Mouse (Mus musculus): ENCODE data around the gene Morc2a. TPM values are rescaled to one million over a fixed set of nuclear protein-coding genes. Genes with fewer than 3 reads are reported as not detected.

Morc2a gene
- polyA plus RNA-seq, 1 experiment from 2014 or later = 38.7 TPM

DNA sequence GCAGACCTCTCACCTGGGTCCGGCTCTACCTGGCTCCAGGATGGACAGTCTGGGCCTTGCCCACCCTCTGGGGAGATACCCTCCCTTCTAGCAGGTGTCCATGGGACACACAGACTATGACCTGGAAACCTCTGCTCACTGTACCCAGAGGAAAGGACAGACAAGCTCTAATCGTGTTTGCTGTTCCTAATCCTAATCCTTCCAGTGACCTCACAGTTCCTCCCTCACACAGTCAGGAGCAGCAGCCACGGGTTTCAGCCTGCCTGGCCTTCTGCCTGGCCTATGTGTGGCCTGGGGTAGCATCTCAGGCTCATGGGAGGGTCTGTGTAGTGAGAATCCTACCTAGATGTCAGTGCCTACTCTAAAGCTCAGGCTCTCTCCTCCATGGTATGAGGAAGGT is 73.9 kb downstream of the Morc2a start:
- no peak overlapping the region for H3K4me3 ChIP-seq
- H3K27ac ChIP-seq = no peak overlapping the region
- no peaks in the 10 kb centered on the region for H3K36me3 ChIP-seq
- H3K9me3 ChIP-seq = no peaks in the 10 kb centered on the region
- H3K4me1 ChIP-seq (replicated peaks) = peaks cover 19% of the 10 kb centered on the region
- ATAC-seq (ENCODE audit: low FRiP score) = no peak
- H3K9ac ChIP-seq = no peak overlapping the region
- WGBS = 60% methylated on average over 3 of the region's 3 CpGs
- no peaks in the 10 kb centered on the region for H3K27me3 ChIP-seq
- no peak overlapping the region for H3K4me2 ChIP-seq

- no peak for ATAC-seq (ENCODE audit: low FRiP score)
- H3K4me3 ChIP-seq = no peak overlapping the region
- no peak overlapping the region for H3K27ac ChIP-seq
- no peaks in the 10 kb centered on the region for H3K27me3 ChIP-seq
- 64% methylated on average over 4 of the region's 4 CpGs for WGBS
- H3K9ac ChIP-seq = no peak overlapping the region
- H3K4me2 ChIP-seq = no peak overlapping the region
- H3K9me3 ChIP-seq = no peaks in the 10 kb centered on the region
- no peaks in the 10 kb centered on the region for H3K36me3 ChIP-seq
- H3K4me1 ChIP-seq (replicated peaks) = peaks cover 19% of the 10 kb centered on the region
These were observed 74.9 kb downstream of the Morc2a start for GRCm38 (mm10) chr11:3723910-3724309.

GRCm38 (mm10) chr11:3724726-3725125 is 75.7 kb downstream of the Morc2a start:
- Histone ChIP-seq H3K9ac (0 out of 2 replicates have a peak overlapping the region, but pooled peaks have one; percentile 19), H3K27me3 (no peaks in the 10 kb centered on the region), H3K4me1 (replicated peaks) (peaks cover 19% of the 10 kb centered on the region), H3K9me3 (no peaks in the 10 kb centered on the region), H3K36me3 (no peaks in the 10 kb centered on the region), H3K4me2 (no peak overlapping the region), H3K4me3 (no peak overlapping the region), H3K27ac (peak overlapping the region; percentile 75)
- no peak for ATAC-seq (ENCODE audit: low FRiP score)
- 71% methylated on average over 5 of the region's 5 CpGs for WGBS

GRCm38 (mm10) chr11:3725331-3726054 is 76.5 kb downstream of the Morc2a start:
- no peak overlapping the region for H3K9ac ChIP-seq
- H3K27ac ChIP-seq = peak overlapping the region; percentile 75
- H3K4me3 ChIP-seq = no peak overlapping the region
- peaks cover 19% of the 10 kb centered on the region for H3K4me1 ChIP-seq (replicated peaks)
- no peaks in the 10 kb centered on the region for H3K27me3 ChIP-seq
- H3K9me3 ChIP-seq = no peaks in the 10 kb centered on the region
- no peaks in the 10 kb centered on the region for H3K36me3 ChIP-seq
- no peak overlapping the region for H3K4me2 ChIP-seq
- WGBS = 58% methylated on average over 10 of the region's 10 CpGs
- peak; percentile 15; the same call in 1 of the 2 replicates for ATAC-seq (ENCODE audit: low FRiP score)

- no peak overlapping the region for H3K4me3 ChIP-seq
- no peaks in the 10 kb centered on the region for H3K9me3 ChIP-seq
- WGBS = 75% methylated on average over 9 of the region's 9 CpGs
- H3K27me3 ChIP-seq = no peaks in the 10 kb centered on the region
- no peaks in the 10 kb centered on the region for H3K36me3 ChIP-seq
- no peak overlapping the region for H3K4me2 ChIP-seq
- ATAC-seq (ENCODE audit: low FRiP score) = no peak
- H3K9ac ChIP-seq = no peak overlapping the region; the same call in 1 of the 2 replicates
- peaks cover 22% of the 10 kb centered on the region for H3K4me1 ChIP-seq (replicated peaks)
- H3K27ac ChIP-seq = no peak overlapping the region
These were observed 78.6 kb downstream of the Morc2a start for GRCm38 (mm10) chr11:3727438-3728105.

DNA sequence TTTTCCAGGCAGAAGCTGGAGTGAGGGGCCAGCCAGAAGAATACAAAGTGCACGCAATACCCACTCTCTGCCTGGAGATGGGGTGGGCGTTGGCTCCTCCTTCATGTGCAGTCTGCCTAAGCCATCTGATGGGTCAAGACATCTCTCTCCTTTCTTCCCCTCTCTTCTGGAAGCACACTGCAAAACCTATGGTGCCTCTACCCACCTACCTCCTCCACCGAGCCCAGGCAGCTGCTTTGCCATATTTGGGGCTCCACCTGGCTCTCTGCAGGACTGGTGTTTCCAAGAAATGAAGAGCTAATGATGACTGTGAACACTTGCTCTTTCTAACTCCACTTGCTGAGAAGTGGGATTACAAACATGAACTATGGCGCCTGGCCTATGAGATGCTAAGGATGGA is 82.5 kb downstream of the Morc2a start:
- no peak overlapping the region for H3K4me2 ChIP-seq
- H3K9me3 ChIP-seq = no peaks in the 10 kb centered on the region
- H3K27me3 ChIP-seq = no peaks in the 10 kb centered on the region
- WGBS = 86% methylated on average over 4 of the region's 4 CpGs
- no peaks in the 10 kb centered on the region for H3K36me3 ChIP-seq
- H3K4me1 ChIP-seq (replicated peaks) = peaks cover 15% of the 10 kb centered on the region
- no peak overlapping the region for H3K27ac ChIP-seq
- no peak overlapping the region for H3K4me3 ChIP-seq
- H3K9ac ChIP-seq = no peak overlapping the region
- no peak for ATAC-seq (ENCODE audit: low FRiP score)

GRCm38 (mm10) chr11:3733933-3734636 is 85.1 kb downstream of the Morc2a start:
- peak overlapping the region; percentile 6; the same call in 1 of the 2 replicates for H3K4me2 ChIP-seq
- 68% methylated on average over 14 of the region's 14 CpGs for WGBS
- H3K4me3 ChIP-seq = no peak overlapping the region

GRCm38 (mm10) chr11:3735715-3736114 is 86.7 kb downstream of the Morc2a start:
- Histone ChIP-seq H3K27me3 (no peaks in the 10 kb centered on the region), H3K9me3 (no peaks in the 10 kb centered on the region), H3K36me3 (no peaks in the 10 kb centered on the region), H3K4me2 (no peak overlapping the region), H3K4me3 (no peak overlapping the region), H3K4me1 (replicated peaks) (peaks cover 15% of the 10 kb centered on the region), H3K9ac (no peak overlapping the region), H3K27ac (no peak overlapping the region)
- no peak for ATAC-seq (ENCODE audit: low FRiP score)
- 83% methylated on average over 11 of the region's 11 CpGs for WGBS

More at GRCm38 (mm10) chr11:3733933-3734636, 85.1 kb downstream of the Morc2a start:
- H3K9me3 ChIP-seq = no peaks in the 10 kb centered on the region
- peak overlapping the region; percentile 88 for H3K27ac ChIP-seq
- no peaks in the 10 kb centered on the region for H3K27me3 ChIP-seq
- H3K4me1 ChIP-seq (replicated peaks) = peaks cover 15% of the 10 kb centered on the region
- ATAC-seq (ENCODE audit: low FRiP score) = peak; percentile 66
- no peaks in the 10 kb centered on the region for H3K36me3 ChIP-seq
- peak overlapping the region; percentile 43; the same call in 1 of the 2 replicates for H3K9ac ChIP-seq

- no peak for ATAC-seq (ENCODE audit: low FRiP score)
- H3K4me3 ChIP-seq = no peak overlapping the region
- 84% methylated on average over 2 of the region's 2 CpGs for WGBS
These were observed 89.8 kb downstream of the Morc2a start for GRCm38 (mm10) chr11:3738778-3739177.

More at GRCm38 (mm10) chr11:3738778-3739177, 89.8 kb downstream of the Morc2a start:
- Histone ChIP-seq H3K9ac (no peak overlapping the region), H3K27ac (no peak overlapping the region), H3K4me1 (replicated peaks) (peaks cover 12% of the 10 kb centered on the region), H3K4me2 (no peak overlapping the region), H3K36me3 (no peaks in the 10 kb centered on the region), H3K9me3 (no peaks in the 10 kb centered on the region), H3K27me3 (no peaks in the 10 kb centered on the region)

Other genes starting within 250 kb of the Morc2a start
- gene Limk2, start 240.0 kb upstream of the Morc2a start, polyA plus RNA-seq (2015; fragmentation: Nextera tagmentation; extraction: Ambion mirVana) = 138 and 150 TPM in 2 replicates
- gene Rnf185, start 196.8 kb upstream of the Morc2a start, polyA plus RNA-seq (2015; fragmentation: Nextera tagmentation; extraction: Ambion mirVana) = 42.9 and 43.7 TPM in 2 replicates
- 0.61 and 0.62 TPM in 2 replicates for gene Pla2g3, start 160.9 kb upstream of the Morc2a start, polyA plus RNA-seq (2015; fragmentation: Nextera tagmentation; extraction: Ambion mirVana)
- 3.3 and 4.1 TPM in 2 replicates for gene Inpp5j, start 144.4 kb upstream of the Morc2a start, polyA plus RNA-seq (2015; fragmentation: Nextera tagmentation; extraction: Ambion mirVana)
- 55.8 and 58.4 TPM in 2 replicates for gene Selenom, start 134.5 kb upstream of the Morc2a start, polyA plus RNA-seq (2015; fragmentation: Nextera tagmentation; extraction: Ambion mirVana)
- 16.7 and 17.7 TPM in 2 replicates for gene Smtn, start 108.6 kb upstream of the Morc2a start, polyA plus RNA-seq (2015; fragmentation: Nextera tagmentation; extraction: Ambion mirVana)
- 14.5 and 17.4 TPM in 2 replicates for gene Osbp2, start 214.7 kb downstream of the Morc2a start, polyA plus RNA-seq (2015; fragmentation: Nextera tagmentation; extraction: Ambion mirVana)
- gene 4921536K21Rik, start 245.9 kb downstream of the Morc2a start, polyA plus RNA-seq (2015; fragmentation: Nextera tagmentation; extraction: Ambion mirVana) = 0.47 and 0.84 TPM in 2 replicates
- 33.8 and 35.2 TPM in 2 replicates for gene Dusp18, start 246.0 kb downstream of the Morc2a start, polyA plus RNA-seq (2015; fragmentation: Nextera tagmentation; extraction: Ambion mirVana)

Data from hindbrain, embryonic 13.5 days (tissue).